Mouse (Mus musculus): ENCODE results near the gene Nudcd2. TPM values are rescaled to one million over a fixed set of nuclear protein-coding genes. Genes with fewer than 3 reads are reported as not detected.

Gene Nudcd2
- 63.3 and 68.0 TPM in 2 replicates for polyA plus RNA-seq (2015; fragmentation: Nextera tagmentation; extraction: Ambion mirVana)

DNA sequence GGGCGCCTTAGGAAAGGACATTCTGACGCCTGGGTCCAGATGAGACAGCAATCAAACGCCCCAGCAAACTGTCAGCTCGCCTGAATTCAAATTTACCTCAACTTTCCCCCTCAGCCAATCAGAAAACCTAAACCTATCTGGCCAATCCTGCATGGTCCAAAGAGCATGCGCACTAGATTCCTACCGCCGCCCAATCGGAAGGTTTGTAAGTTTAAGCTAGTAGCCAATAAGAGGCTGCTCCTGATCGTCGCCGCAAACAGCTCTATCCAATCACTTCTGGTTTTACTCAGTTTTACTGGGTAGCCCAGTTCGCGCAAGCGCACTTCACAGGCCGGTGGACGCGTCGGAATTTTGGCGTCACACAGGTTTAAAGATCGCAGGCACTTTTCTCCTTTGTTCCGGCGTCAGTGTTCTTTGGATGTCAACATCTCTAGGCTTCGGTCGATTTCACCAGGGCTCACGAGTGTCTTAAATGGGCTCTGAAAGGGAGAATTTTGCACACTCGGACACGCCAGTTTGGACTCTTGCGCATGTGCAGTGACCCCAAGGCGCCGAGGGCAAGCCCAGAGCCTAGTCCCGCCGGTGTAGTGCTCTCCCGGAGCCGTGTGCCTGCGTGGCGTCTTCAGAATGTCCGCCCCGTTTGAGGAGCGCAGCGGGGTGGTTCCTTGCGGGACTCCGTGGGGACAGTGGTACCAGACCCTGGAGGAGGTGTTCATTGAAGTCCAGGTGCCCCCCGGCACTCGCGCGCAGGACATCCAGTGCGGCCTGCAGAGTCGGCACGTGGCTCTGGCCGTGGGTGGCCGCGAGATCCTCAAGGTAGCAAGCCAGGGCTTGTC is at the start of gene Nudcd2, which contains the start of gene Hmmr:
Gene Nudcd2 (plus strand): TSS at position 329 of the 836 bp plus-strand sequence.
Gene Hmmr (minus strand): TSS at position 84 of the 836 bp plus-strand sequence.
- no peaks in the 10 kb centered on the region for H3K9me3 ChIP-seq (replicated peaks; ENCODE audit: control insufficient read depth, low read length)
- no peaks in the 10 kb centered on the region for H3K27me3 ChIP-seq (ENCODE audit: control insufficient read depth, insufficient read depth, low read depth, low read length)
- under 1% methylated on average over 52 of the region's 52 CpGs for WGBS (ENCODE audit: insufficient replicate concordance)
- peak; percentile 97 for ATAC-seq (ENCODE audit: low read depth)
- H3K36me3 ChIP-seq (ENCODE audit: control insufficient read depth, insufficient read depth): peaks cover 20% of the 10 kb centered on the region
- peak within 1 kb of the TSS; percentile 97 for H3K4me3 ChIP-seq (ENCODE audit: low read depth, low read length)
- peak within 1 kb of the TSS; percentile 91 for H3K9ac ChIP-seq (ENCODE audit: low read depth, low read length)
- peak within 1 kb of the TSS; percentile 88 for H3K4me2 ChIP-seq (ENCODE audit: low read depth, low read length)
- H3K4me1 ChIP-seq (ENCODE audit: control insufficient read depth, low read depth, low read length): peaks cover 14% of the 10 kb centered on the region
- H3K27ac ChIP-seq (ENCODE audit: low read length): peak within 1 kb of the TSS; percentile 82

DNA sequence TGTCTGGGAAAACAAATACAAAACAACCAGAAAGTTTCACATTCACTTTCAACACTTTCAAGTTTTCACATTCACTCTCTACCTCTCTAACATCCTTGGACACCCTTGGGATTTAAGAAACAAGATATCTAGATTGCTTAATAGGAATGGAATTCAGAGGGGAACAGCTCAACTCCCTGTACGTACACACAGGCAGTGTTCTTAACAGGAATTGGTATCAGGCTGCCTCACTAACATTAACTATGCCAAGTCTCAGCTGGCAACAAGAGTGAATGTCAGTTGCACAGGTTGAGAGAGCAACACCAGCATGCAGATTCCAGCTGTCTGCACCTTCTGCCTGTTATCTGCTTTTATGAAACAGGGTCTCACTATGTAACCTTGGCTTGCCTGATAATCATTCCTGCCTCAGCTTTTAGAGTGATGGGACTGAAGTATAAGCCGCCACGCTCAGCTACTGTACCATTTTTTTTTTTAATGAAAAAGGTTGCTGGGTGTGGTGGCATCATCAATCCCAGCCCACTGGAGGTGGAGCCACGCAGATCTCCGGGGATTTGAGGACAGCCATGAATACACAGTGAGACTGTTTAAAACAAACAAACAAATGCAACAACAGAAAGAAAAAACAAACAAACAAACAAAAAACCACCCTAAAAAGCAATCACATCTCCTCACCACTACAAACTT is 42.9 kb upstream of the Nudcd2 start:
- Histone ChIP-seq H3K9ac (ENCODE audit: low read depth, low read length) (no peak overlapping the region), H3K36me3 (ENCODE audit: control insufficient read depth, insufficient read depth) (no peaks in the 10 kb centered on the region; the same call in 1 of the 2 replicates), H3K9me3 (replicated peaks; ENCODE audit: control insufficient read depth, low read length) (no peaks in the 10 kb centered on the region), H3K4me3 (ENCODE audit: low read depth, low read length) (no peak overlapping the region), H3K27me3 (ENCODE audit: control insufficient read depth, insufficient read depth, low read depth, low read length) (no peaks in the 10 kb centered on the region), H3K27ac (ENCODE audit: low read length) (no peak overlapping the region), H3K4me2 (ENCODE audit: low read depth, low read length) (peak overlapping the region; percentile 91), H3K4me1 (ENCODE audit: control insufficient read depth, low read depth, low read length) (peaks cover 26% of the 10 kb centered on the region)
- WGBS (ENCODE audit: insufficient replicate concordance): 32% methylated on average over 5 of the region's 5 CpGs
- ATAC-seq (ENCODE audit: low read depth): no peak

DNA sequence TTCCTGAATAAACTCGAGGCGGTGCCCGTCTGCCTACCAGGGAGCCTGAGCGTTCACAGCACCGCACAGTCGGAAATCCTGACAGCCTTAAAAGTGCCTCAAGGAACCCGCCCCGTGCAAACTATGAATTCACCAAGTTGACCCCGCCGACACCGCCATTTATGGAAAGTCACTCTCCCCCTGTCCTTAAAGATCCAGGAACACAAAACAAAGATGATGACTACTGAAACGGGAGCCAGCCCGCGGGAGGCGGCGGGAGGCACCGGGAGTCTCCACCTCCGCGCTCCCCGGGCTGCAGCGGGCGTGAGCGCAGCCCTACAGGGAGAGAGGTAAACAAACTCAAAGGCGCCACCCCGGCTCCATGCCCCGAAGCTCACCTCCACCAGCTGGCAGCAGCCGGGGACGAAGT is 41.4 kb upstream of the Nudcd2 start:
- WGBS (ENCODE audit: insufficient replicate concordance): under 1% methylated on average over 28 of the region's 28 CpGs
- peak overlapping the region; percentile 90 for H3K27ac ChIP-seq (ENCODE audit: low read length)
- H3K4me2 ChIP-seq (ENCODE audit: low read depth, low read length): peak overlapping the region; percentile 91
- H3K27me3 ChIP-seq (ENCODE audit: control insufficient read depth, insufficient read depth, low read depth, low read length): no peaks in the 10 kb centered on the region
- ATAC-seq (ENCODE audit: low read depth): peak; percentile 85
- no peaks in the 10 kb centered on the region for H3K9me3 ChIP-seq (replicated peaks; ENCODE audit: control insufficient read depth, low read length)
- no peaks in the 10 kb centered on the region for H3K36me3 ChIP-seq (ENCODE audit: control insufficient read depth, insufficient read depth)
- H3K4me3 ChIP-seq (ENCODE audit: low read depth, low read length): peak overlapping the region; percentile 89
- peaks cover 26% of the 10 kb centered on the region for H3K4me1 ChIP-seq (ENCODE audit: control insufficient read depth, low read depth, low read length)
- peak overlapping the region; percentile 76 for H3K9ac ChIP-seq (ENCODE audit: low read depth, low read length)

DNA sequence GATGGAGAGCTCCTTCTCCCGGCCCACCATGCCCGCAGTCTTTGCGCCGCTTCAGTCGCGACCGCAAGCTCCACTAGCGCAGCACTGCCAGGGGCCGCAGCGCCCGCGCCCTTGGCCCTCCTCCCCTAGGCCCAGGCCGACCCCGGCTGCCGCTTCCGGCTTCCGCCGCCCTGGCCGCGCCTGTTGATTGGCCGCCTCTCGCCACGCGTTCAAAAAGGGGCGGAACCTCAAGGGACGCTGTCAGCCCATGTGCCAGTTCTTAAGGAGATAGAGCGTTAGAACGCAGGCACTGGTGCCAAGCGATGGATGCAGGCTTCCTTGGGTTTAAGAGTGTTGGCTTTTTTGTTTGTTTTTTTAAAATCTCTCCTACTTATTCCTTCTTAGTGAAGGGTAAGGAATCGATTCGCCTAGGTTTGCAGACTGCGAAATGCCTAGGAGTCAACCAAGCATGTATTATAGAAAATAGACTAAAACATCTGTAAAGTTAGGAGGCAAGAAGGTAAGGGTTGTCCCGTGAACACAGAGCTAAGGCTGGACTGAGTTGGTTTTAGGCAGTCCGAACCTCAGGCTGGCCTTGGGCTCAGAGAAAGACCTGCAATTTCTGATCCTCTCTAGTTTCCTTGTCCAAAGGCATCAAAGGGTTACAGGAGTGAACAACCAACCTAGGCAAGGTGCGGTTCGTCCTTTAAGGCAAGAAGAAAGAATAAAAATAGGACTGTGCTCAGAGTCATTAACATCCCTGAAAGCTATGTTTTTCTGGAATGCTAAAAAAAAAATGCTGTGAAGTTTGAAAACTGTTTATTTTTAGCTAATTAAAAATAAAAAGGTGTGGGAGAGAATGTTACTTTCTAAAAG is 40.7 kb upstream of the Nudcd2 start:
- ATAC-seq (ENCODE audit: low read depth): peak; percentile 97
- Histone ChIP-seq H3K4me3 (ENCODE audit: low read depth, low read length) (peak overlapping the region; percentile 89), H3K27ac (ENCODE audit: low read length) (peak overlapping the region; percentile 92), H3K9ac (ENCODE audit: low read depth, low read length) (peak overlapping the region; percentile 76), H3K9me3 (replicated peaks; ENCODE audit: control insufficient read depth, low read length) (no peaks in the 10 kb centered on the region), H3K36me3 (ENCODE audit: control insufficient read depth, insufficient read depth) (no peaks in the 10 kb centered on the region), H3K4me2 (ENCODE audit: low read depth, low read length) (peak overlapping the region; percentile 91), H3K4me1 (ENCODE audit: control insufficient read depth, low read depth, low read length) (peaks cover 26% of the 10 kb centered on the region), H3K27me3 (ENCODE audit: control insufficient read depth, insufficient read depth, low read depth, low read length) (no peaks in the 10 kb centered on the region)
- under 1% methylated on average over 36 of the region's 36 CpGs for WGBS (ENCODE audit: insufficient replicate concordance)

DNA sequence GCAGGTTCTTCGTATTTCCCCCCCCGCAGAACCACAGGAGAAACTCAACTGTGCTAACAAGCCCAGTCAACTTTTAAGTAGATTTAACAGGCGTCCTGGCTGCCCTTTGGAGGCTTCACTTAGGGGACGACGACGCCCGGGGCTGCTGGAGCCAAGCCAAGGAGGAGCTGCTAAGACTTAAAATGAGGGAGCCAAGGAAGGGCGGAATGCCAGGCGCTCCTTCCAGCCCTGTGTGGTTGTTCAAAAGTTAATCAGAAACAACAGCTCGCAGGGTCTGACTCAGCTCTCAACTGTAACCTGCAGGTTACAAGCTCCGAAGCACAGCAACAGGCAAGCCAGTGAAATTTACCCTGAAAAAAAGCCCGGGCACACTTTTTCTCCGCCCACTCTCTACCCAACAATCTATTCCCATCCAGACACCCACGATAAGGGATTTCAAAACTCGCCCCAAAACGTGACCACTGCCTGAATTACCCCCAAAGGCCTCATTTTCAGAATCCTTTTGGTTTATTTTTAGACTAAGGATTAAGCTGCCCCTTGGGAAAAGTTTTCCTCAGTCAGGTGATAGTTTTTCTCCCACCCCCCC is 40.0 kb upstream of the Nudcd2 start:
- ATAC-seq (ENCODE audit: low read depth): peak; percentile 15
- H3K9me3 ChIP-seq (replicated peaks; ENCODE audit: control insufficient read depth, low read length): no peaks in the 10 kb centered on the region
- H3K27me3 ChIP-seq (ENCODE audit: control insufficient read depth, insufficient read depth, low read depth, low read length): no peaks in the 10 kb centered on the region
- H3K27ac ChIP-seq (ENCODE audit: low read length): peak overlapping the region; percentile 92
- peak overlapping the region; percentile 61 for H3K9ac ChIP-seq (ENCODE audit: low read depth, low read length)
- H3K4me1 ChIP-seq (ENCODE audit: control insufficient read depth, low read depth, low read length): peaks cover 26% of the 10 kb centered on the region
- H3K4me3 ChIP-seq (ENCODE audit: low read depth, low read length): peak overlapping the region; percentile 89
- H3K36me3 ChIP-seq (ENCODE audit: control insufficient read depth, insufficient read depth): no peaks in the 10 kb centered on the region
- peak overlapping the region; percentile 83 for H3K4me2 ChIP-seq (ENCODE audit: low read depth, low read length)
- WGBS (ENCODE audit: insufficient replicate concordance): under 1% methylated on average over 16 of the region's 16 CpGs

DNA sequence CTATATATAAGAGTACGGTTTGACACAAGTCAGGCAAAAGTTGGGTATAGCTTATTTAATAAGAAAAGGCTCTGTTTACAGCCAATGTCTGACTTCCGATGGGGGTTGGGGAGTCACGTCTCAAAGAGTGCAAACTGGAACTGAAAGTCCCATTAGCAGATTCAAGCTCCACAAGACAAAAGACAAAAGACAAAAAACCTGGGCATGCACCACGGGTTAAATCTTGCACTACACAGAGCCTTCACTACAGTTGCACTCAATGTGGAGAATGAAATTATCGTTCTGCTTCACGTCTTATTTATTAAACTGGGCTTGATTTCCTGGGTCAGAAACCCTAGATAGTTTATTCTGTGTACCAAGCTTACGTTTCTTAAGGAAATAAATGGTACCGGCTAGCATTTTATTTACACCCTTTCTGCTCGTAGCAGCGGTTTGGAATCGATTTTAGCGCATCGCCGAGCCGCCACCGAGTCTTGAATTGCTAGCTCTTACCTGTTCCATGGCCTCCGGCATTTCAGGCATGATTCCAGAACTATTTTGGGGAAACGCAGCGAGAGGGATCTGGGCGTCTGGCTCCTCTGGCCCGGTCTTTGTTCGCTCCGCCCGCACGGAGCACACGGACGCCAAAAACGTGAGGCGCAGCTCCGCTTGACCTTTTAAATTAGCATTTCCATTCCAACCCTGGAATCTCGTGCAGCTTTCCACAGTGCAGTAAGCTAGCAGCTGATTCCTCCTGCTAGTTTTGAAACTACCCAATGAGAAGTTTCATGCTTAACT is 39.0 kb upstream of the Nudcd2 start:
- 0 out of 2 replicates have a peak, but pooled peaks have one; percentile 4 for ATAC-seq (ENCODE audit: low read depth)

DNA sequence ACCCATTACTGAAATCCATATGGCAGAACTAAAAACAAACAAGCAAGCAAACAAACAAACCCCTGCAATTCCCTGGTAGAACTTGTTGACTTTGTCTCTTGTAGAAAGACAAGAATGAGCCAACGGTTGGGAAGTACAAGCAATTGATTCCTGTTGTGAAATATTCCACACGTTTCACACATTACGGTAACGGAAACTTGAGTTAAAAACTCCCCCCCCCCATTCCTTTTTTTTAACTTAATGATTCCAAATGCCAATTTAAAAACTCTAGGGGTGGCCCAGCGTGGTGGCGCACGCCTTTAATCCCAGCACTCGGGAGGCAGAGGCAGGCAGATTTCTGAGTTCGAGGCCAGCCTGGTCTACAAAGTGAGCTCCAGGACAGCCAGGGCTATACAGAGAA is 38.4 kb upstream of the Nudcd2 start, which contains the start of gene Mat2b:
Gene Mat2b (minus strand): TSS at position 101 of the 400 bp plus-strand sequence.
- ATAC-seq (ENCODE audit: low read depth): no peak
- Histone ChIP-seq H3K9me3 (replicated peaks; ENCODE audit: control insufficient read depth, low read length) (no peaks in the 10 kb centered on the region), H3K27ac (ENCODE audit: low read length) (peak within 1 kb of the TSS; percentile 92), H3K4me1 (ENCODE audit: control insufficient read depth, low read depth, low read length) (peaks cover 25% of the 10 kb centered on the region), H3K9ac (ENCODE audit: low read depth, low read length) (peak within 1 kb of the TSS; percentile 73), H3K27me3 (ENCODE audit: control insufficient read depth, insufficient read depth, low read depth, low read length) (no peaks in the 10 kb centered on the region), H3K4me2 (ENCODE audit: low read depth, low read length) (peak within 1 kb of the TSS; percentile 83), H3K4me3 (ENCODE audit: low read depth, low read length) (peak within 1 kb of the TSS; percentile 89), H3K36me3 (ENCODE audit: control insufficient read depth, insufficient read depth) (peaks cover 5% of the 10 kb centered on the region)
- WGBS (ENCODE audit: insufficient replicate concordance): 78% methylated on average over 9 of the region's 9 CpGs

More for the DNA sequence above, 39.0 kb upstream of the Nudcd2 start:
- H3K4me2 ChIP-seq (ENCODE audit: low read depth, low read length): peak overlapping the region; percentile 83
- no peaks in the 10 kb centered on the region for H3K27me3 ChIP-seq (ENCODE audit: control insufficient read depth, insufficient read depth, low read depth, low read length)
- H3K9me3 ChIP-seq (replicated peaks; ENCODE audit: control insufficient read depth, low read length): no peaks in the 10 kb centered on the region
- WGBS (ENCODE audit: insufficient replicate concordance): under 1% methylated on average over 31 of the region's 31 CpGs
- peak overlapping the region; percentile 89 for H3K4me3 ChIP-seq (ENCODE audit: low read depth, low read length)
- H3K27ac ChIP-seq (ENCODE audit: low read length): peak overlapping the region; percentile 92
- H3K4me1 ChIP-seq (ENCODE audit: control insufficient read depth, low read depth, low read length): peaks cover 26% of the 10 kb centered on the region
- H3K9ac ChIP-seq (ENCODE audit: low read depth, low read length): peak overlapping the region; percentile 73
- H3K36me3 ChIP-seq (ENCODE audit: control insufficient read depth, insufficient read depth): no peaks in the 10 kb centered on the region

All from liver, embryonic 16.5 days (tissue).